Mouse (Mus musculus): ENCODE data around the gene Klhl40. TPM values are rescaled to one million over a fixed set of nuclear protein-coding genes. Genes with fewer than 3 reads are reported as not detected.

Gene Klhl40
- polyA plus RNA-seq, 2 experiments from 2014 or later = not detected

DNA sequence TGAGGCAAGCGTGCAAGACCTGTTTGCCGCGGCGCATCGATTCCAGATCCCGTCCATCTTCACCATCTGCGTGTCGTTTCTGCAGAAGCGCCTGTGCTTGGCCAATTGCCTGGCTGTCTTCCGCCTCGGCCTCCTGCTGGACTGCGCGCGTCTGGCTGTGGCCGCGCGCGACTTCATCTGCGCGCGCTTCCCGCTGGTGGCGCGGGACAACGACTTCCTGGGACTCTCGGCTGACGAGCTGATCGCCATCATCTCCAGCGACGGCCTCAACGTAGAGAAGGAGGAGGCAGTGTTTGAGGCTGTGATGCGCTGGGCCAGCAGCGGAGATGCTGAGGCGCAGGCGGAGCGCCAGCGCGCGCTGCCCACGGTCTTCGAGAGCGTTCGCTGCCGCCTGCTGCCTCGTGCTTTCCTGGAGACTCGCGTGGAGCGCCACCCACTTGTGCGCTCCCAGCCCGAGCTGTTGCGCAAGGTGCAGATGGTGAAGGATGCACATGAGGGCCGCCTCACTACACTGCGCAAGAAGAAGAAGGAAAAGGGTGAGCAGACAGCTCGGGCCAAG is 738 bp downstream of the Klhl40 start:
- no peak for ATAC-seq

GRCm38 (mm10) chr9:121784801-121785200 is 7.4 kb downstream of the Klhl40 start:
- ATAC-seq = no peak

- ATAC-seq = no peak
Observed at GRCm38 (mm10) chr9:121785261-121785660, 7.9 kb downstream of the Klhl40 start.

DNA sequence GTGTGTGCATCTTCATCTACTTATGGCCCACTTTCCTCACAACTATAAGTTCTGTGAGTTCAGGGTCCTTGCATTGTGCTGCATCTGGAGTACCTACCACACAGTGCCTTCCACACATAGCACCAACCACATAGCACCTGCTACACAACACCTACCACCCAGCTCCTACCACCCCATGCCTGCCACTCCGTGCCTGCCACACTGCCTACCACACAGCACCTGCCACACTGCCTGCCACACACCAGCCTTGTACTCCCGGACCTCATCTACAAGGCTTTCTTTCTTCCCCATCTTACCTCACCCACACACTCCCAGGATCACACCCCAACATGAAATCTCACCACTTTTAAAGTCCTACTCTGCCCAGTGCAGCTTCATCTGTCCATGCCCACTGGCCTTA is 9.0 kb downstream of the Klhl40 start:
- ATAC-seq = no peak

DNA sequence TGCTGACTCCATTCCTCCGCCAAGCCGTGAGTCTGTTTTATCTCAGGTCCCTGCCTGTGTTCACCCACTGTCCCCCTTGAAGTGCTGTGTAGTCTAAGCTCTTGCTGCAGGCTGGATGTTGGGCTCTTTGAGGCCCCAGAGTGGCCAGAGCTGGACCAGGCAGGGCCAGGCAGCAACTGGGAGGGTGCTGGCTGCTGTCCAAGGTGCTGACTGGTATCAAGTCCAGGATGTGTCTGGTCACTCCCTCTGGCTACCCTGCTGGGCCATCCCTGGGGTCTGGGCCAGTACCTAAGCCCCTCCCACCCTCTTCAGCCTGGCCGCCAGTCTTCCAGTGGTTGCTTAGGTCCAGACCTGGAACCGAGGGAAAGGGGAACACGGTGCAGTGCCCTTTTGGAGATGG is 13.8 kb downstream of the Klhl40 start:
- ATAC-seq = no peak

DNA sequence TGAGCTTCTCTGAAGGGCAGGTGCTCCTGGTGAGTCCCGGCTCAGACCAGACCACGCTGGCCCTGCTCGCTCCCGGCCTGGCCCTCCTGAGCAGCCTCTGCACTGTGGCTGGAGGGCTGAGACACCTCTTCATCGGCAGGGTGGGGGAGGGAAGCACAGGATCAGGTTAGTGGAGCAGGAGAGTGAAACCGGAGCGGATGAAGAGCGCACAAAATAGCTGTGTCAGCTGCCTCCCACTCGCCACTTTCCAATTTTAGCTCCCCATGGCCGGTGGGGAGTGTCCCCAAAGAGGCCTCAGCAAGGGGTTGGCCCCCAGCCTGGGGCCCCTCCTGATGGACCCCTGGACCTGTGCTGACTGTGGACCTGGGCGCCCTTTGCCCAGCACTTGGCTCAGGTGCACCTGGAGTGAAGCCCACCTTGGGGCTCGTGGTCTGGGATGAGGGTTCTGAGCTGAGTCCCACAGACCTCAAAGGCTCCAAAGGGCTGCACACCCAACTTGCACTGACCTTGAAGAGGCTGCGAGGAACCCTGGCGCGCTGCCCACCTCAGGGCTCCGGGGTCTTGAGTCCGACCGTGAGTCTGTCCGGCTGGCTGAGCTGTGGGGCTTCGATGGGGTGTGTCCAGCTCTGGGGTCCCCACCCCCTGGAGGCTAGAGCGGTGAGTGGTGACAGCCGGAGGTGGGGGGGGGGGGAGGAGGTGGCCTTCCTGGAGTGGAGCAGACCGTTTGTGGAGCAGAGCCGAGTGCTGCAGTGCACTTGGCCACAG is 14.5 kb downstream of the Klhl40 start, which contains the start of gene Hhatl:
Gene Hhatl, minus strand, starts transcription at position 751 of the 765 bp plus-strand sequence.
- no peak for ATAC-seq

DNA sequence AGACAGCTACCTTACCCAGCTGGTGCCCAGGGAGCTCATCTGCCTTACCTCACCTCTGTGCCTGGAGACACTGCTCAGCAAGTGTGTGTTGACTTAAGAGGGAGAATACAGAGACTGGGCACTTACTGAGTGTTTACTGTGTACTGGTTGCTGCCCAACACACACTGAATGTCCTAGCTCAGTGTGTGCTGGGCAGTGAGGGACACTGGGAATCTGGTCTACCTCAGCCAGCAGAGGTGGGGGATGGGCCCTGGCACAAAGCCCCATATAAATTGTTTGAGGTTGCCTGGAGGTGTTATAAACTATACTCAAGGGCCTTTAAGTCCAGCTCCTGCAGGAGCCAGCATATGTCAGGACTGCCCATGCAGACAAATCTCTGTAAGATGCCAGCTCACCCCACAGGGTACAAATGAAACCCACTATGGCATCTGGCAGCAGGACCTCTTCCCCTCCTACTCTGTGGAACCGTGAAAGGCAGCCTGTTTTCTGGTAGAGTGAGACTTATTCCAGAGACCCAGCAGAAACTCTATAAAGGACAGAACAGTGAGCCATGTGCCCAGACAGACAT is 17.6 kb downstream of the Klhl40 start:
- no peak for ATAC-seq

- no peak for ATAC-seq
Observed at GRCm38 (mm10) chr9:121797722-121798121, 20.3 kb downstream of the Klhl40 start.

DNA sequence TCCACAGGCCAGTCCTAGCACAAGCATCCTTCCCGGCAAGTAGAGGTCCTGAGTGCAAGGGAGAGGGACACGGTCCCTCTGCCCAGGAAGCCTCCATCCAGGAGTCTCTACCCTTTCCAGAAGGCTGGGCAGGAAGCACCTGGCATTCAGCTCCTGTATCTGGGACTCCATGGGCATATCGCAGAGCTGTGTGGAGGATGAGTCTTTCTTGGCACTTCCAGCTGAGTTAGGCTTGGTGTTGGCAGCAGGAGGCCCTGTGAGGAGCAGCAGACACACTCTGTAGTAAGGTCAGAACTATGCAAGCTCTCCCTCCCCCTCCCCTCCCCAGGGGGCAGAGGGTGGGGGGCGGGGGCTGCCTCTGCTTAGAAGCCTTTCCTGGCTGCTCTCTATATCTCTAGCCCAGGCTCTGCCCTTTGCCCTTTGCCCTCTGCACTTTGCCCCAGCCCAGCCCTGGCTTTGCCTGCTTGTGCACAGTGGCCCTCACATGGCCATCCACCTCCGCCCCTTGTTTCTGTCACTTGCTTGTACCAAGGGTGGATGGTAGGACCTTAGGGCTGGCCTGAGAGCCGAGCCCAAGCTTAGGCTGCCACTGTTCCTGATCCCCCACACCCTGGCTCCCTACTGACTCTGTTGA is 21.6 kb downstream of the Klhl40 start:
- no peak for ATAC-seq

DNA sequence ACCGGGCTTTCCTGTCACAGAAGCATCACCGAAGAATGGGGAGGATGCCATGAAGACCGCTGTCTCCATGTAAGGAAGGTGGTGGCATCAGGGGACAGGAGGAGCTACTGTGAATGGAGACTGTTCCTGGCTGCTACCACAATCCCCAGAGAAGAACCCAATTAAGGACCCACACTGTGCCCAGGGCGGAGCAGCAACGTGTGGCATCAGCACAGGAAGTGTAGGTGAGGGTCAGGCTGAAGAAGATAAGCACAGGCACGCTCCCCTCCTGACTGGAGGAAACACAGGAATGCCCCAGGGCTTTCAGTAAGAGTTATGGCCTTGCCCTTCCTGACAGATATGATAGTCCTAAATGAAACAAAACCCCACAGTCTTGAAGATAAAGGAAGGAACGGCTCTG is 25.3 kb downstream of the Klhl40 start:
- no peak for ATAC-seq

GRCm38 (mm10) chr9:121807546-121807945 is 30.1 kb downstream of the Klhl40 start:
- no peak for ATAC-seq

- ATAC-seq = no peak
Observed at GRCm38 (mm10) chr9:121807947-121808346, 30.5 kb downstream of the Klhl40 start.

DNA sequence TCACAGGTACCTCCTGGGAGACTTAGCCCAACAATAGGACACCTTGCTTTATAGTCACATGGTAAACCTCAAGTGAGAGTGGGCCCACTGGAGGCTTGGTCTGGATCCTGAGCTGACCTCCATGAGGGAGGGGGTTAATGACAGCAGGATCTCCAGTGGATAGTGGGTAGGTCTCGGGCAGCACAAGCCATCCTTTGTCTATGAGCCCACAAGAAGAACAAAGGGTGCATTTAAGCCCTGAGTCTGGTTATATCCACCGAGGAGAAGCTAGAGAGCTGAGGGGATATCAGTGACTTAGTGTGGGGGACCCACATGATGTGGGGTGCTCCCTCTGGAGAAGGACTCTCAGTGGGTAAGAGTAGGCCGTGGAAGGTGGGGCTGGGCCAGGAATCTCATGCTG is 31.1 kb downstream of the Klhl40 start:
- no peak for ATAC-seq

GRCm38 (mm10) chr9:121810081-121810821 is 32.8 kb downstream of the Klhl40 start:
- ATAC-seq = no peak

DNA sequence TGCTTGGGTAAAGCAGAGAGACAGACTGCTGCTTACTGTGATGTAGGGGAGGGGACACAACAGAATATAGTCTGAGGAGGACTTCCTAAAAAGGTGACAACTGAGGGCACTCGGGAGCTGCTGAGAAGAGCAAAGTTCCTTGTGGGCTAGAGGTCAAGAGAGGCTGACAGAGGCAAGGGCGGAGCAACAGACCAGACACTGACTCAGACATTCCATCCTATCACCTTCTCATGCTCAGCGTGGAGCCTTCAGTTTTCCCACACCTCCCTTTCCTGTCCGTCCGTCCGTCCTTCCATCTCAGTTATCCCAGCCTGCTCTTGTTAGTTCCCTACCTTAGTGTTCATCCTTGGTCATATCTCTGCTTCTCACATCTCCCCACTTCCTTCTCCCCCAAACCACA is 37.8 kb downstream of the Klhl40 start:
- no peak for ATAC-seq

DNA sequence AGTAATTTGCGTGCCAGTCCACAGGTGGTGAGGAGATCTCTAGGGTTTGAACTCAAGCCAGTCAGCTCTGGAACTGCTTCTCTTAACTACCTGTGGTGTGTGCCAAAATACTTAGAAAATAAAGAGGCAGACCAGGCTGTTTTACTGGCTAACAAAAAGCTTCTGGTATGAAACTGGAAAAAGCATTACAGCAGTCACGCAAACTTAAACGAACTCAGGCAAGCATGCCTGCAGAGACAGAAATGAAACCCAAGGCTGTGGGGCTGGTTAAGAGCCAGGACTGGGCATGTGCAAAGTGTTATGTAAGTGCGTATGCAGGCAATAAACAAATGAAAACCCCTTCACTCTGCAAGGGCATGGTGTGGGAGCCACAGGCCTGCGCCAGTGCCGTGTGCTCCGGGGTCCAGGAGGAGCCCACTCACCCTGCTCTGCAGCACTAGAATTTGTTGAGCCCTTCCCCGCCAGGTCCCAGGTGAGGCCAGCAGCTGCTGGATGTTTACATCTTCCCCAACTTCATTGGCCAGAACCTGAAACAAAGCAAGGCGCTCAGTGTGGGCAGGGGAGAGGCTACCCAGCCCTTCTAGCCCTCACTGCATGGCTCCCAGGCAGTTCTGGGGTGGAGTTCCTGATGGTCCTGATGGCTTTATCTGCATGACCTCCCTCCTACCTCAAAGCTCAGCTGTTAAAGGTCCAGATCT is 41.8 kb downstream of the Klhl40 start:
- ATAC-seq = no peak

GRCm38 (mm10) chr9:121819771-121820471 is 42.5 kb downstream of the Klhl40 start:
- ATAC-seq = no peak

DNA sequence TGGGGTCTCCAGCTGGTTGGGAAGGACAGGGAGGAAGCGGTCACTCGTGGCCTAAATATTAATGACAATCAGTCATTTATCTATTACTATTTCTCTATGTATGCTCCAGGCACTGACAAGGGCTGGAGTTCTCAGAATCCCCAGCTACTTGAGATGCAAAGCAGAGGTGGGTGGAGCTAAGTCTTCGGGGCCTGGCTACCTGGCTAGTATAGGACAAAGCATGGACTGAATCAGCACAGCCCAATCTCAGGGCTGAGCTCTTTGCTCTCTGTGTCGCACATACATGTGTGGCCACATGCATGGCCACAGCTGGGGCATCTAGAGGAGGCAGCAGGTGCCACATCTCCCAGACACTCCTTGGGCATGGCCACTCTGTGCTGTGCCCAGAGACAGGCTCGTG is 43.4 kb downstream of the Klhl40 start:
- no peak for ATAC-seq

DNA sequence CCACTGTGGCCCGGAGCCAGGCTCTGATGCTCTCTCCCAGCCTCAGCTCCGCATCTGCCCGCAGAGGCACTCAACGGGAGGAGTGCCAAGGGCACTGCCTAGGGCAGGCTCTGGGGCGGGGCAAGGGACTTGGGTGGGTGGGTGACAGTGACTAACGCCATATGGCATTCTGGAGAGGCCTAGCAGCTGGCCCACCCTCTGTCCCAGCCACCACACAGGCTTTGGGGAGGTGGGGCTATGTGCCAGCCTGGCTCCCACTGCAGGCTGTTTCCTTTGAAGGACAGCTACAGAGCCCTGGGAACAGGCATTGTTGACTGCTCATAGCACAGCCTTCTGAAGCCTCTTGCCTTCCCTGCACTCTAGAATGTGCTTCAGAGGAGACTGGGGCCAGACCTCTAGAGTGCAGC is 45.2 kb downstream of the Klhl40 start:
- ATAC-seq = no peak

GRCm38 (mm10) chr9:121823051-121823450 is 45.6 kb downstream of the Klhl40 start:
- no peak for ATAC-seq

GRCm38 (mm10) chr9:121823991-121824390 is 46.6 kb downstream of the Klhl40 start:
- no peak for ATAC-seq

DNA sequence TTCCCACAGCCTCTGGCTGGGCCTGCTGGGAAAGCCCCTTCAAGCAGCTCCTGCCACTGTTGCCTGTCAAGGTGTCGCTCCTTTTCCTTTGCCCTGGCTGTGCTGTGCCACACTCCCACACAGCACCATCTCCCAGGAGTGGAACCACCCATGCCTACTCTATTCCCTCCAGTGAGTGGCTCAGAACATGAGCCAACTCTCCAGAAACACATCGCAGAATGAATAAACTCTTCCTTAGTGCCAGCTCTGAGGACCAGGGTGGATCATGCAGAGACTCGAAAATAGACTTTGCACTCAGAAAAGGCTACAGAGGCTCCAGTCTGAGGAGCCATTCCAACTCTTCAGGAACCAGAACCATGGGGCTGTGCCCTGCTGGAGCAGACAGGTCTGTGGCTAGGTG is 48.9 kb downstream of the Klhl40 start:
- no peak for ATAC-seq
